Mouse (Mus musculus) B cell, adult 62 days (primary cell): ENCODE data around the gene Lcat. TPM values are rescaled to one million over a fixed set of nuclear protein-coding genes. Genes with fewer than 3 reads are reported as not detected.

Source experiments
- total RNA-seq: library from RNA; stranded (reverse); gene quantifications from 4 replicates; pipeline ENCODE4 v1.2.4, GENCODE M21; 2023

Gene Lcat
- 0.97 TPM in 1 of 4 replicates, not detected in the others for total RNA-seq

DNA sequence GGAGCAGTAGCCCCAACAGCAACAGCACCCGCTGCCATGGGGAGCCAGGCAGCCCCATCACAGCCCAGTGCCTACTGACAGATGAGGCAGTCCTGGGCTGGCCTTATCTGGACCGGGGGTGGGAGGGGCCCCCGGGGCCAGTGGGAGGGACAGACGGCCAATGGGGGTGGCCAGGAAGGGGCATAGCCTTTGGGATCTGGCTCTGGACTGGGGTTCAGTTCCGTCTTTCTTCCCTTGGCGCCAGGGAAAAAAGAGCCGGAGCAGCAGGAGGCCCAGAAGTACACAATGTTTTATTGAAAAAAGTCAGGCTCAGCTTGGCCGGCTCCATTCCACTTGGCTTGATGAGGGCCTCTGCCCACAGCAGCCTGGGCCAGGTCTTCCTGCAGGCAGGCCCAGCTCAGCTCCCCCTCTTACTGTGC, at the start of gene Lcat:
Lcat (minus strand) TSS at position 62 of the 419 bp plus-strand sequence.

DNA sequence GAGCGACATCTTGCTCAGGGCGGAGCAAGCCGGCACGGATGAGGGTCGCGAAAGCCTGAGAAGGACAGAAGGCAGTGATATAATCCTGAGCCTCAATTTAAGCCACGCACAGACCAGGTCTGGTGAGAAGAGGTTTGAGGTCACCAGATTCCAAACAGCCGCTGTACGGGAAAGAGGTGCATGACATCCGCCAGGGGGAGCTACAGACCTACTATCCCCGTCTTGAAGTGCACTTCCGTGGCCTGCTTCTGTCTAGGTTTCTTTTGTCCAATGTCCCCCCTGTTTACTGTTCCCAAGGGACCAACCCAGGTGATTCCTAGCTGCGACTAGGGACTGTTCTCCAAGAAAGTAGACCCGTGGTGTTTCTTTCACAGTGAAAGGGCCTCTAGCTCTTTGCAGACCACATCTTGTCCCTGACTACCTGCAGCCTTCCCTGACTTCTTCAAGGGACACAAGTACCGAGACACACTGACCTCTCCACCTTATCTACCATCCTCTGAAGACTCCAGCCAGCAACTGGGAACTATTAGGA, 47.7 kb upstream of the Lcat start, which contains the start of gene Dus2:
Dus2 (plus strand) TSS at position 482 of the 532 bp plus-strand sequence.

DNA sequence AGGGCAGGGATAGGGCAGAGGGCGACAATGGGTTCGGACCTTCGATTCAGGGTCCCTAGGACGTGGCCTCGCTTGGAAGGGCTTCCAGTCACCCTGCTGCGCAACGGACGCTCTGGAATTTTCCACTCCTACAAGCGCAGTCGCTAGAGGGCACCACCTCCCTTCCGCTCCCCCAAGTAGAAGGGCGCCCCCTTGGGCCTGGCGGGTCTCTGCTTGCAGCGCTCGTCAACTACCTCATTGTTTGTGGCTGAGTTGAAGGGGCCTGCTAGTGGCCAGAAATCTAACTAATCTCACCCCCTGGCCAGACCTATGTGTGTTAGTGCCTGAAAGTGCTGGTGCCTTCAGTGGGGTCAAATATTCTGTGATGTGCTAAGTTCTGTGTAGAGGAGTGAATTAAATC, 36.1 kb upstream of the Lcat start, which contains the start of gene Dpep3:
Dpep3 (minus strand) TSS at position 105 of the 400 bp plus-strand sequence.

DNA sequence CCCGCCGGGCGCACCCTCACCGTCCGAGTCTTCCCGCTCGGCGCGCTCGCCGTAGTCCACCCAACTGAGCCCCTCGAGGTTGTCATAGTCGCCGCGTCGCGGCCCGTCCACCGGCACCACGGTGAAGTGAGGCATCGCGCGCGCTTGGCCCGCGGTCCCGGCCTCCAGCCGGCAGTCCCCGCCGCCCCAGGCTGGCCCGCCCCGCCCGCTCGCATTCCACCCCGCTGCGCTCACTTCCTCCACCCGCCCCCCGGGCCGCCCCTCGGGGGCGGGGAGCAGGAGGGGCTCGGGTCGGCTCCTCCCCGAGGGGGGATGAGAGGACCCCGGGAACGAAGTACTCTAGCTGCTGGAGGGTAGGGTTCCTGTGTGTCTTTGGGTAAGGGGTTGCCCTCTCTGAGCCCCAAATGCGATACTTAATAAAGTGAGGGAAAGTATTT, 22.7 kb upstream of the Lcat start, which contains the start of gene Slc12a4:
Slc12a4 (minus strand) TSS at position 193 of the 437 bp plus-strand sequence.

DNA sequence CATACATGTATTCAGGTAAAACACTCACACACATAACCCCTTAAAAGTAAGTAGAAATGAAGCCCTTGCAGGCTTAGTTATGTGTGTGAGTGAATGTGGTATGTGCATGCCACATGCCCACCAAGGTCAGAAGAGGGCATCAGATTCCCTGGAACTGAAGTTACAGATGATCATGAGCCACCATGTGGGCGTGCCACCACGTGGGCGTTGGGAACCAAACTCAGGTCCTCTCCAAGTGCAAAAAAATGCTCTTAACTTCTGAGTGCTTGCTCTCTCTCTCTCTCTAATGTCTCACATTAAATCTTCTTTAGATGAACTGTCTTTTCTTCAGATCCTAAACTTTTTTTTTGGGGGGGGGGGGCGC, 4.9 kb downstream of the Lcat start, which contains the start of gene Psmb10:
Psmb10 (minus strand) TSS at position 139 of the 364 bp plus-strand sequence.

DNA sequence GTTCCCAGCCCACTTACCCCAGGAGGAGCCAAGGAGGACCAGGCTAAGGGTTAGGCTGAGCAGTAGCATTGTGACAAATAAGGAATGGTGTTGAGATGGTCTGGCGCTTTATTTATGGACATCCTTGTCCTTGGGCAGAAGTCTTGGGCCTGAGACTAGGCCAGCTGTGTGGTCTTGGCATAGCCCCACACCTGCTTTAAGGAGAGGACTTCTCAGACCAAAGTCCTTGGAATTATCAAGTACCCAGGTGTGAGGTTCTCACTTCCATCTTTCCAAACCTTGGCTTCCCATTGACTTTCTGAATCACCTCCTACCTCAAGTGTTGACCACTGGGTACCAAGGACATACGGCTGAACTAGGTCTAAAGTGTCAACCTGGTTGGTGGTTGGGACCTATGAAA, 9.4 kb downstream of the Lcat start, which contains the start of gene Ctrl:
Ctrl (minus strand) TSS at position 101 of the 400 bp plus-strand sequence.

DNA sequence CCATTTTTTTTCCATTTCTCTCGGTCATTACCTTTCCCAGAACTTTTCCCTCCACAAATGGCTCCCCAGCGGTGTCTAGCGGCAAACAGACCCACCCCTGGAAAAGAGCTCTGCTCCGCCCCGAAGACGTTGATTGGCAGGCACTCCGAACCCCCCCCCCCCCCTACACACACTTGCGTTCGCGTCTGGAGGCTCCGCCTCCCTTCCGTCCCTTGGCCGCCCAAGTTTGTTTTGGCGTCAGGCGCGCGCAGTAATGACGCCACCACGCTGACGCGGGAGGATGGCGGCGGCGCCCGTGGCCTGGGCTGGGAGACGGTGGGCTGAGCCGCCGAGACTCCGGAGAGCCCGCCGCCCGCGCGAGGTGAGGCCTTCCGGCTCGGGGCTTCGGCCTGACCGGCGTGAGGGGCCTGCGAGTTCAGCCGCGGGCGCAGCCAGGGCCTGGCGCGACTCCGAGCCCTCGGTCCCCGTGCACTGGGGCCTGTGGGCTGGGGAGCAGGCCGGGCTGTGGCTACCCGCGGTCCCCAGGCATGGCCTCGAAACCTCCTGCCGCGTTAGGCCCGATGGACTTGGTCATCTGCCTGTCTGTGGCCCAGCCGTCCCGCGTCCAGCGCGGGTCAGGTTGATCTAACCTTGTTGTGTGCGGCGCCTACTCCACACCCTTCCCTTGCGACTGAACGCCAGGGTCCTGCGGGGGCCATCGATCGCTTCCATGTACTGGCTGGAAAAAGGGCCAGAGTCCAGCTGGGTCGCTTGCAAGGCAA, 42.8 kb downstream of the Lcat start, which contains the start of gene Pskh1:
Pskh1 (plus strand) TSS at position 262 of the 761 bp plus-strand sequence.

DNA sequence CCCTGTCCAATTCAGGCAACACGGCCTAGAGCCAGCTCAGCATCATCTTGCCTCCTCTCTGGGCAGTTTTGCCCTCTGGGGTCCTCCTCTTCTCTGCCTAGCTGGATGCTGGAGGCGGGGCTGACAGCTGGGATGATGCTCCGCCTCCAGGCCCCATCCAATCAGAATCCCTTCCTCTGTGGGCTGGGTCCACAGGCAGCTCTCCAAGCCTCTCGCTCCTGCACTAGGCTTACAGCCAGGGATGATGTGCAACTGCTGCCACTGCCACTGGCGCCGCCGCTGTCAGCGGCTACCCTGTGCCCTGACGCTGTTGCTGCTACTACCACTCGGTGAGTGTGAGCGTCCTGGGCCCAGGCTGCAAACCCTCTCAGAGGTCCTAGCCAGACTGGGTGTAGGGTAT, 49.8 kb downstream of the Lcat start, which contains the start of gene Nrn1l:
Nrn1l (plus strand) TSS at position 229 of the 400 bp plus-strand sequence.

Other genes starting within 250 kb of the Lcat start
- 96.4 to 110 TPM (median 104 TPM) in 4 replicates for gene Acd, start 242.3 kb downstream of the Lcat start, total RNA-seq
- gene Pard6a, start 242.2 kb downstream of the Lcat start, total RNA-seq = 14.0 to 21.8 TPM (median 19.9 TPM) in 4 replicates
- gene 4933405L10Rik, start 235.7 kb downstream of the Lcat start, total RNA-seq = not detected in 4 replicates
- 2.0 to 3.9 TPM (median 3.7 TPM) in 4 replicates for gene Enkd1, start 235.2 kb downstream of the Lcat start, total RNA-seq
- gene Gfod2, start 184.7 kb downstream of the Lcat start, total RNA-seq = 0.94 to 2.8 TPM (median 1.7 TPM) in 4 replicates
- 34.7 to 39.4 TPM (median 37.0 TPM) in 4 replicates for gene Ranbp10, start 116.0 kb downstream of the Lcat start, total RNA-seq
- gene Tsnaxip1, start 115.7 kb downstream of the Lcat start, total RNA-seq = 0.75 to 0.91 TPM (median 0.83 TPM) in 4 replicates
- gene Cenpt, start 90.1 kb downstream of the Lcat start, total RNA-seq = 14.4 to 20.3 TPM (median 16.1 TPM) in 4 replicates
- 12.8 to 17.1 TPM (median 14.2 TPM) in 4 replicates for gene Thap11, start 88.2 kb downstream of the Lcat start, total RNA-seq
- 18.1 to 38.7 TPM (median 36.1 TPM) in 4 replicates for gene Nutf2, start 82.8 kb downstream of the Lcat start, total RNA-seq
- 80.5 to 84.4 TPM (median 81.9 TPM) in 4 replicates for gene Edc4, start 62.5 kb downstream of the Lcat start, total RNA-seq
- gene Nrn1l, start 49.8 kb downstream of the Lcat start, total RNA-seq = 1.1 to 3.8 TPM (median 1.4 TPM) in 4 replicates
- gene Pskh1, start 42.9 kb downstream of the Lcat start, total RNA-seq = 23.0 to 24.7 TPM (median 23.5 TPM) in 4 replicates
- gene Ctrl, start 9.5 kb downstream of the Lcat start, total RNA-seq = 1.5 to 3.5 TPM (median 1.8 TPM) in 4 replicates
- 122 to 142 TPM (median 126 TPM) in 4 replicates for gene Psmb10, start 4.9 kb downstream of the Lcat start, total RNA-seq
- gene Slc12a4, start 22.7 kb upstream of the Lcat start, total RNA-seq = 13.1 to 17.6 TPM (median 13.2 TPM) in 4 replicates
- gene Dpep3, start 36.0 kb upstream of the Lcat start, total RNA-seq = not detected in 4 replicates
- 29.7 to 43.8 TPM (median 34.7 TPM) in 4 replicates for gene Dus2, start 48.0 kb upstream of the Lcat start, total RNA-seq
- not detected in 4 replicates for gene Dpep2nb, start 62.6 kb upstream of the Lcat start, total RNA-seq
- gene Ddx28, start 68.5 kb upstream of the Lcat start, total RNA-seq = 5.9 to 8.6 TPM (median 6.8 TPM) in 4 replicates
- gene Nfatc3, start 115.5 kb upstream of the Lcat start, total RNA-seq = 179 to 192 TPM (median 188 TPM) in 4 replicates
- gene Esrp2, start 193.6 kb upstream of the Lcat start, total RNA-seq = 1.0 TPM in 1 of 4 replicates, not detected in the others
- gene Pla2g15, start 207.0 kb upstream of the Lcat start, total RNA-seq = 8.1 to 9.7 TPM (median 8.5 TPM) in 4 replicates
- 23.5 to 40.3 TPM (median 33.7 TPM) in 4 replicates for gene Slc7a6, start 225.5 kb upstream of the Lcat start, total RNA-seq